Mouse (Mus musculus) myocyte (in vitro differentiated cells): ENCODE measurements around the gene Dhx15. TPM values are rescaled to one million over a fixed set of nuclear protein-coding genes. Genes with fewer than 3 reads are reported as not detected.
A peak's percentile ranks its signal among the peaks of the same experiment; 100 is the strongest.

Source experiments
- H3K27me3 ChIP-seq: one replicate; pipeline ENCODE4 v1.6.1; 2011; ENCODE audit not compliant: control insufficient read depth, insufficient read depth, insufficient read length
- H3K36me3 ChIP-seq: one replicate; pipeline ENCODE4 v1.6.1; 2011; ENCODE audit not compliant: control insufficient read depth, insufficient read depth
- H3K4me2 ChIP-seq: one replicate; pipeline ENCODE4 v1.6.1; 2011; ENCODE audit warnings: low read depth, control low read depth
- H3K4me3 ChIP-seq: one replicate; pipeline ENCODE4 v1.5.1; 2011; ENCODE audit warnings: mild to moderate bottlenecking, control low read depth, moderate library complexity
- H3K79me2 ChIP-seq: one replicate; pipeline ENCODE4 v1.6.1; 2011; ENCODE audit not compliant: control insufficient read depth, insufficient read depth
- H3ac ChIP-seq: one replicate; pipeline ENCODE4 v1.6.1; 2011; ENCODE audit not compliant: control insufficient read depth, insufficient read length
- CEBPB ChIP-seq: IDR thresholded peaks from 2 replicates; pipeline ENCODE4 v1.6.1; 2011; ENCODE audit warnings: mild to moderate bottlenecking, moderate library complexity; ENCODE audit not compliant: poor library complexity, insufficient read depth, severe bottlenecking
- E2F4 ChIP-seq: IDR thresholded peaks from one replicate; pipeline ENCODE4 v1.6.1; 2011; ENCODE audit warnings: mild to moderate bottlenecking, control low read depth, moderate library complexity; ENCODE audit not compliant: insufficient read depth
- MAX ChIP-seq: IDR thresholded peaks from one replicate; pipeline ENCODE4 v1.6.1; 2011; ENCODE audit warnings: low read depth, mild to moderate bottlenecking, control low read depth
- MYOD1 ChIP-seq, 3 experiments: IDR thresholded peaks; one replicate each; pipeline ENCODE4 v1.6.1; 2011; ENCODE audit warnings: control low read depth in 2 of 3, low read depth in 2 of 3, mild to moderate bottlenecking in 2 of 3, moderate library complexity in 1 of 3; ENCODE audit not compliant: insufficient read length in 2 of 3, control insufficient read depth in 1 of 3
- MYOG ChIP-seq, 3 experiments: IDR thresholded peaks; one replicate each; pipeline ENCODE4 v1.6.1; 2011; ENCODE audit warnings: control low read depth in 2 of 3, low read depth in 2 of 3, mild to moderate bottlenecking in 2 of 3; ENCODE audit not compliant: insufficient read length in 2 of 3, control insufficient read depth in 1 of 3, insufficient read depth in 1 of 3
- POLR2A ChIP-seq: IDR thresholded peaks from one replicate; pipeline ENCODE4 v1.6.1; 2011; ENCODE audit warnings: low read depth, mild to moderate bottlenecking, control low read depth, moderate library complexity; ENCODE audit not compliant: insufficient read length
- POLR2AphosphoS2 ChIP-seq: IDR thresholded peaks from one replicate; pipeline ENCODE4 v1.6.1; 2011; ENCODE audit warnings: low read depth, control low read depth; ENCODE audit not compliant: insufficient read length
- REST ChIP-seq: IDR thresholded peaks from one replicate; pipeline ENCODE4 v1.6.1; 2011; ENCODE audit warnings: mild to moderate bottlenecking, control low read depth, moderate library complexity; ENCODE audit not compliant: insufficient read depth, insufficient read length
- SRF ChIP-seq: IDR thresholded peaks from one replicate; pipeline ENCODE4 v1.6.1; 2011; ENCODE audit warnings: low read depth; ENCODE audit not compliant: control insufficient read depth, insufficient read length
- TCF12 ChIP-seq: IDR thresholded peaks from one replicate; pipeline ENCODE4 v1.6.1; 2011; ENCODE audit warnings: mild to moderate bottlenecking, control low read depth; ENCODE audit not compliant: poor library complexity, insufficient read depth, severe bottlenecking
- TCF3 ChIP-seq: IDR thresholded peaks from one replicate; pipeline ENCODE4 v1.6.1; 2011; ENCODE audit warnings: low read depth, control low read depth; ENCODE audit not compliant: insufficient read length
- USF1 ChIP-seq: IDR thresholded peaks from one replicate; pipeline ENCODE4 v1.6.1; 2011; ENCODE audit warnings: low read depth, mild to moderate bottlenecking, control low read depth, moderate library complexity
- polyA plus RNA-seq: library from polyadenylated mRNA; unstranded; fragments of >200 nt; fragmentation: generic; extraction: Trizol; gene quantifications from one replicate; pipeline ENCODE4 v1.2.1, GENCODE M21; 2012; ENCODE audit warnings: missing spikeins

The Dhx15 gene
- polyA plus RNA-seq, 1 experiment = 39.0 TPM

DNA sequence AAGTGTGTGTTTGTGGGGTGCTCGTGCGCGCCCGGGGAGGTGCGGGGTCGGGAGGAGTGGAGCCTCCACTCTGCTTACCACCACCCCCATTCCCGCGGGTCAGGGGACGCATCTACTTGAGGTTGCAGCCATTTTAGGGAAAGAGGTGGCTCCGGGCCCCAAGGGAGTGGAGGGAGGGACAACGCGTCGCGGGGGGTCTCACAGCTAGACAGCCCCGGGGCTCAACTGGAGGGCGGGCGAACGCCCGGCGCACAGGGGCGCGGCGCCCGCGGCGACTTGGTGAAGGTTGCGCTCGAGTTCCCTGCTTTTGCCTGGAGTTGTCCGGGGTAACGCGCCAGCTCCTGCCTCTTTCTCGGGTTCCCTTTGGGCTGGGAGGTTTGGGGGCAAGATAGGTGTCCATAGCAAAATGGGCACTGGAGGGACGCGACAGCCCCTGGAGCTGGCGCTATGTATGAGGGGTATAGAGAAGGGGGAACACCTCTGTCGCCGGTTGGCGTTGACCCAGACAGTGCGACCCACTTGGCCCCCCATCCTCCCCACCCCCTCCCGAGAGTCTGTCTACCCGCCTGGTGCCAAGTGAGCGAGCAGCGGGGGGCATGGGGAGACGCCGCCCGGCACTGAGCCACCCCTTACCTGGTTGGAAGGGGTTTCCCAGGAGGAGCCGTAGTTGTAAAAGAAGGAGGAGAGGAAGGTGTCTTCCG lies 75.4 kb downstream of the Dhx15 start:
- Histone ChIP-seq H3K36me3 (no peaks in the 10 kb centered on the region), H3ac (peak overlapping the region; percentile 78), H3K4me2 (peak overlapping the region; percentile 92), H3K79me2 (no peaks in the 10 kb centered on the region), H3K27me3 (peaks cover 21% of the 10 kb centered on the region), H3K4me3 (peak overlapping the region; percentile 22)
- TF ChIP-seq CEBPB = no peak
- TF ChIP-seq USF1 = no peak
- no peak for TF ChIP-seq TCF12
- no peak for TF ChIP-seq TCF3
- TF ChIP-seq MYOD1 (IDR thresholded peaks at IDR 0.05; ENCODE audit: control insufficient read depth in 1 of 3, insufficient read length in 2 of 3, low read depth in 2 of 3) = no peak
- no peak for TF ChIP-seq MYOG (IDR thresholded peaks at IDR 0.05; ENCODE audit: control insufficient read depth in 1 of 3, insufficient read depth in 1 of 3, insufficient read length in 2 of 3, low read depth in 2 of 3)
- no peak for TF ChIP-seq REST
- TF ChIP-seq POLR2A = no peak
- TF ChIP-seq SRF = no peak
- no peak for TF ChIP-seq POLR2AphosphoS2
- TF ChIP-seq E2F4 = no peak
- TF ChIP-seq MAX = no peak

DNA sequence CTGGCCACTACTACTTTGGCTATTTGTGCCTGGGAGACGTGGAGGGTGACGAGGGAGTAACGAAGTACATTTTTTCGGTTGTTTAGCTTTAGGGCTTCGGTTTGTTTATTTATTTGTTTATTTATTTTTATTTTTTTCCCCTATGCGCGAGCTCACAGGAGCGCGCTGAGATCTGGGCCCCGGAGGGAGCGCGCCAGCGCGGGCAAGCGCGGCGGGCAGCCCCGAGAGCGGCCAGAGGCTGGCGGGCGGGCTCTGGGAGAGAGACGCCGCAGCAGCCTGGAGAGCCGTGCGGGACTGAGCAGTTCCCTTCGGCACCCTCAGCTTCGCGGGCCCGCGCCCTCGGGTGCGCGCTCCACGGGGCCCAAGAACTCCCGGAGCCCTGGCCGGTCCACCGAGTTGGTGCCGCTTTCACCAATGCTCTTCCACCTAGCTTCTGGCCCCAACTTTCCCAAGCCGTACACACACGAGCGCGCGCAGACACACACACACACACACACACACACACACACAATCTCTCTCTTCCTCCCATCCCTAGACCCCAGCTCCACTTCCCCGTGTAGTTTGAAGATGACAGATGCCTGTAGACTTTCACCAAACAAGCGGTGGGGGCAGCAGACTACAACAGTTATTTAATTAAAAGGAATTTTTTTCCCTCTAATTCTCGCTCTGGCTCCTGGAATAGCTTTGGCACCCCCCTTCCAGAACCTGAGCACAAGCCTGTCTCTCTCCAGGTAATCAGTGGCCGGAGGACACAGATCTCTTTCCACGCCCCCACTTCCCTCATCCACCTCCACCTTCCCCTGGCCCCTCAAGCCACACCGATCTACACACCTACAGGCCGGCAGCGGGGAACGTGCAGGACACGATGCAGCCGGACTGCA lies 76.2 kb downstream of the Dhx15 start:
- TF ChIP-seq SRF (no peak), POLR2A (no peak), MYOG (IDR thresholded peaks at IDR 0.05; ENCODE audit: control insufficient read depth in 1 of 3, insufficient read depth in 1 of 3, insufficient read length in 2 of 3, low read depth in 2 of 3) (no peak)

DNA sequence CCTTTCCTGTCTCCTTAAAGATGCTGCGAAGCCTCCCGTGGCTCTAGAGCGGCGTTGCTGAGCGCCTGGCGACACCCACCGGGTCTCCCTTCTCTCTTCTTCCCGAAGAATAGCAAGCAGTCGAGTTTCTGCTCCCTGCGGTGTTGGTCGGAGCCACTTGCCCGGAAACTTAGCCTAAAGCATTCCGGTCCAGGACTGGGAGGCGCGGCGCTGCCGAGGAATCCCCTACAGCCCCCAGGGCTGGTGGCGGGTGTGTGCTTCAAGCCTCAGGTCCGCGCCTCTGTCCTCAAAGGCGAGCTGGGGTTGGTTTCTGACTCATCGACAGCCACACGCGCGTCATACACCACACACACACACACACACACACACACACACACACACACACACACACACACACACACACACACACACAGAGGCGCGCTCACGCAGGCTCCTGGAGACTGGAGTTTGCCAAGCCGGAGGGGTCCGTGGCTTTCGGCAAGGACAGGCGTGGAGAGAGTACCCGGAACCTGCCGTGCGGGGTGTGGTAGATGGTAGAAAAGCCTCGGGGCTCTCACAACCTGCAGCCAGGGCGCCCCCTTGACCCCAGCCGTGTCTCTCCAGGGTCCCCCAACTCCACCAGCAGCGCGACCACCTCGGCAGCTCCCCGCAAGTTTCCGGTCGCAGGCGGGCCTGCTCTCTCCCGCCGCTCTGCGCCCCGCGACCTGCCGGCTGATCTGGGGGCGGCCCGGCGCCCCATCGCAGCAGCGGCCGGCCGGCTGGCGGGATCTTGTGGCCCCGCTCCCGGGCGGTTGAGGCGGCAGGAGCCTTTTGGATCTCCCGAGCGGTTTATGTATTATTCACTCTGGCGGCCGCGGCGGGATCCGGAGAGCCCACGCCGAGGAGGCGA lies 77.1 kb downstream of the Dhx15 start:
- Histone ChIP-seq H3K4me2 (peak overlapping the region; percentile 92), H3ac (peak overlapping the region; percentile 78), H3K4me3 (peak overlapping the region; percentile 22), H3K27me3 (peaks cover 25% of the 10 kb centered on the region), H3K36me3 (no peaks in the 10 kb centered on the region), H3K79me2 (no peaks in the 10 kb centered on the region)
- TF ChIP-seq TCF12 = no peak

More for the DNA sequence above, 76.2 kb downstream of the Dhx15 start:
- Histone ChIP-seq H3K27me3 (peaks cover 25% of the 10 kb centered on the region), H3K4me2 (peak overlapping the region; percentile 92), H3K79me2 (no peaks in the 10 kb centered on the region), H3ac (peak overlapping the region; percentile 78), H3K4me3 (peak overlapping the region; percentile 22), H3K36me3 (no peaks in the 10 kb centered on the region)

DNA sequence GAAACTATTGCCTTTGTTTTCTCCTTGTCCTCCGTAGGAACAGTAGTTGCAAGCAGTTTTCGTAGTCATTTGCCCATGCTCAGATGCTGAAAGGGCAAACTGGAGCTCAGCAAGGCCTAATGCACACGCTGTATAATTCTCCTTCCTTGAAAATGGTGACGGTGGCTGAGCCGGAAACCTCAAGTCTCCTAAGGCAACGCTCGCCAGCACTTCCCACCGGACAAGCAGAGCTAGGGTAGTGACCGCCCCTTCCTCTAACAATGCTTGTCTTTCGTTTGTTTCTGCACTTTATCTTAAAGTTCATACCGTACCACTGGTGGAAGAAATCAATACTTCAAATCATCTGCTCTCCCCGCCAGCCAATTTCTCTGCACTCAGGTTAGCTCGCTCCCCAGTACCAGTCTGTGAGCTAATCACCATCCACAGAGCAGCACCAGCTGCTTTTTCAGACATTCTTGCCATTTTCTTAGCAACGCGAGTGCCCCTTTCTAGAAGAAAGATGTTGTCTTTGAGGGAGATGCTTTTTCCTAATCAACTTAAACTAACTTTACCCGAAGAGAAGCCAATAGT lies 78.0 kb downstream of the Dhx15 start:
- Histone ChIP-seq H3K27me3 (peaks cover 25% of the 10 kb centered on the region), H3K36me3 (no peaks in the 10 kb centered on the region)
- TF ChIP-seq POLR2AphosphoS2 (no peak), E2F4 (no peak), MYOG (IDR thresholded peaks at IDR 0.05; ENCODE audit: control insufficient read depth in 1 of 3, insufficient read depth in 1 of 3, insufficient read length in 2 of 3, low read depth in 2 of 3) (no peak), MAX (no peak), REST (no peak), POLR2A (no peak), CEBPB (no peak), SRF (no peak), USF1 (no peak), TCF12 (no peak), TCF3 (no peak), MYOD1 (IDR thresholded peaks at IDR 0.05; ENCODE audit: control insufficient read depth in 1 of 3, insufficient read length in 2 of 3, low read depth in 2 of 3) (no peak)

More for the DNA sequence above, 78.0 kb downstream of the Dhx15 start:
- no peak overlapping the region for H3ac ChIP-seq
- H3K4me2 ChIP-seq = no peak overlapping the region
- H3K79me2 ChIP-seq = no peaks in the 10 kb centered on the region
- no peak overlapping the region for H3K4me3 ChIP-seq
